Mouse (Mus musculus) CH12.LX (cell line): ENCODE measurements around the gene Slc4a1. TPM values are rescaled to one million over a fixed set of nuclear protein-coding genes. Genes with fewer than 3 reads are reported as not detected.

Experiments
- DNase-seq: peaks from one replicate; pipeline ENCODE4 v3.0.0-alpha.2; 2013; ENCODE audit errors: extremely low read depth
- H3K27ac ChIP-seq: 2 replicates; pipeline ENCODE4 v1.5.1; 2012; ENCODE audit warnings: low read depth, mild to moderate bottlenecking, control low read depth, moderate library complexity; ENCODE audit not compliant: insufficient read depth
- H3K27me3 ChIP-seq: replicated peaks from 2 replicates; pipeline ENCODE3; 2012; ENCODE audit warnings: inconsistent platforms
- H3K36me3 ChIP-seq, 2 experiments: replicated peaks in 1 of 2; 2 replicates each; pipeline versions ENCODE3 to v1.6.1; 2012; ENCODE audit warnings: inconsistent platforms in 1 of 2, low read length in 1 of 2, mild to moderate bottlenecking in 1 of 2, mixed read lengths in 1 of 2, moderate library complexity in 1 of 2; ENCODE audit not compliant: control insufficient read depth in 1 of 2, insufficient read depth in 1 of 2
- H3K4me1 ChIP-seq, 2 experiments: 2 replicates each; pipeline ENCODE4 v1.6.1; 2012; ENCODE audit warnings: inconsistent platforms in 1 of 2, moderate library complexity in 1 of 2; ENCODE audit not compliant: insufficient read depth in 2 of 2, control insufficient read depth in 1 of 2
- H3K4me2 ChIP-seq: 2 replicates; pipeline ENCODE4 v1.6.1; 2012; ENCODE audit warnings: low read depth, mild to moderate bottlenecking, control low read depth; ENCODE audit not compliant: poor library complexity, insufficient read depth, severe bottlenecking
- H3K4me3 ChIP-seq, 3 experiments: fragments of 150-350 bp in 1 of 3; sonication (generic) in 1 of 3; replicated peaks in 1 of 3; 2 replicates each; pipeline versions ENCODE3 to v1.5.1; 2011 to 2012; ENCODE audit warnings: low read depth in 2 of 3, low read length in 2 of 3, mild to moderate bottlenecking in 2 of 3, moderate library complexity in 2 of 3, control low read depth in 1 of 3, improper control_type of control experiment in 1 of 3, inconsistent platforms in 1 of 3, mixed read lengths in 1 of 3; ENCODE audit not compliant: poor library complexity in 1 of 3
- H3K79me2 ChIP-seq: replicated peaks from 2 replicates; pipeline ENCODE4 v1.6.1; 2012; ENCODE audit warnings: mild to moderate bottlenecking, moderate library complexity; ENCODE audit not compliant: control insufficient read depth, poor library complexity, insufficient read depth, severe bottlenecking; ENCODE audit errors: extremely low read depth
- H3K9ac ChIP-seq: 2 replicates; pipeline ENCODE4 v1.6.1; 2012; ENCODE audit warnings: low read depth, mild to moderate bottlenecking, control low read depth, moderate library complexity; ENCODE audit not compliant: insufficient read depth
- H3K9me3 ChIP-seq: replicated peaks from 2 replicates; pipeline ENCODE3; 2012; ENCODE audit warnings: low read length, inconsistent platforms, mixed read lengths
- BHLHE40 ChIP-seq: IDR thresholded peaks from 2 replicates; pipeline ENCODE4 v1.6.1; 2011; ENCODE audit warnings: mild to moderate bottlenecking, low read depth, low read length, improper control_type of control experiment
- E2F4 ChIP-seq: IDR thresholded peaks from 2 replicates; pipeline ENCODE4 v1.6.1; 2011; ENCODE audit warnings: low read depth, low read length, improper control_type of control experiment; ENCODE audit not compliant: insufficient replicate concordance
- HCFC1 ChIP-seq: IDR thresholded peaks from 2 replicates; pipeline ENCODE4 v1.6.1; 2012; ENCODE audit warnings: low read depth, mild to moderate bottlenecking, inconsistent platforms, low read length, improper control_type of control experiment
- JUND ChIP-seq: conservative IDR thresholded peaks from 2 replicates; pipeline ENCODE4 v1.6.1; 2011; ENCODE audit warnings: low read depth, low read length, improper control_type of control experiment
- MAFK ChIP-seq: IDR thresholded peaks from 2 replicates; pipeline ENCODE4 v1.6.1; 2011; ENCODE audit warnings: low read length, improper control_type of control experiment; ENCODE audit not compliant: insufficient replicate concordance
- MAX ChIP-seq: IDR thresholded peaks from 2 replicates; pipeline ENCODE4 v1.6.1; 2011; ENCODE audit warnings: low read length, improper control_type of control experiment
- MAZ ChIP-seq: IDR thresholded peaks from 2 replicates; pipeline ENCODE4 v1.6.1; 2012; ENCODE audit warnings: low read depth, mild to moderate bottlenecking, inconsistent platforms, low read length, improper control_type of control experiment, moderate library complexity
- NRF1 ChIP-seq: IDR thresholded peaks from 2 replicates; pipeline ENCODE4 v1.6.1; 2014; ENCODE audit warnings: low read depth, mild to moderate bottlenecking, inconsistent platforms, low read length, improper control_type of control experiment, moderate library complexity
- PAX5 ChIP-seq: IDR thresholded peaks from 2 replicates; pipeline ENCODE4 v1.6.1; 2012; ENCODE audit warnings: low read length, inconsistent platforms, mixed read lengths
- RAD21 ChIP-seq: IDR thresholded peaks from 2 replicates; pipeline ENCODE4 v1.6.1; 2011; ENCODE audit warnings: low read depth, mild to moderate bottlenecking, low read length, improper control_type of control experiment, moderate library complexity
- RCOR1 ChIP-seq: conservative IDR thresholded peaks from 2 replicates; pipeline ENCODE4 v1.6.1; 2012; ENCODE audit warnings: low read depth, mild to moderate bottlenecking, inconsistent platforms, low read length, improper control_type of control experiment
- SIN3A ChIP-seq: IDR thresholded peaks from 2 replicates; pipeline ENCODE4 v1.6.1; 2012; ENCODE audit warnings: low read length, improper control_type of control experiment, inconsistent platforms
- TCF12 ChIP-seq: IDR thresholded peaks from 2 replicates; pipeline ENCODE4 v1.6.1; 2014; ENCODE audit warnings: low read depth, mild to moderate bottlenecking, inconsistent platforms, low read length, improper control_type of control experiment
- USF1 ChIP-seq: IDR thresholded peaks from 2 replicates; pipeline ENCODE4 v1.6.1; 2014; ENCODE audit warnings: low read depth, mild to moderate bottlenecking, inconsistent platforms, low read length, improper control_type of control experiment
- USF2 ChIP-seq: conservative IDR thresholded peaks from 2 replicates; pipeline ENCODE4 v1.6.1; 2011; ENCODE audit warnings: low read depth, low read length, improper control_type of control experiment
- ZC3H11A ChIP-seq: IDR thresholded peaks from 2 replicates; pipeline ENCODE4 v1.6.1; 2012; ENCODE audit warnings: low read depth, mild to moderate bottlenecking, inconsistent platforms, low read length, improper control_type of control experiment
- ZKSCAN1 ChIP-seq: IDR thresholded peaks from 2 replicates; pipeline ENCODE4 v1.6.1; 2012; ENCODE audit warnings: low read depth, inconsistent platforms, low read length, improper control_type of control experiment, borderline replicate concordance
- ZMIZ1 ChIP-seq: IDR thresholded peaks from 2 replicates; pipeline ENCODE4 v1.6.1; 2012; ENCODE audit warnings: low read depth, mild to moderate bottlenecking, inconsistent platforms, low read length, improper control_type of control experiment
- ZNF384 ChIP-seq: IDR thresholded peaks from 2 replicates; pipeline ENCODE4 v1.6.1; 2012; ENCODE audit warnings: low read depth, low read length, improper control_type of control experiment, inconsistent platforms
- dilution Hi-C: fragments of 300-500 bp; cut with MboI; formaldehyde crosslinking; loops from 2 replicates; pipeline ENCODE4 v1.14.3; 2020; ENCODE audit warnings: low sequenced_read_pairs; ENCODE audit not compliant: extremely low pct_unique_long_range_greater_than_20kb, extremely low pct_ligation_motif_present
- in situ Hi-C: fragments of 300-500 bp; cut with MboI; formaldehyde crosslinking; loops from 3 replicates; pipeline ENCODE4 v1.14.3; 2019; ENCODE audit warnings: low sequenced_read_pairs, low pct_ligation_motif_present, low pct_unique_long_range_greater_than_20kb, mixed read lengths
- polyA plus RNA-seq: library from polyadenylated mRNA; unstranded; fragments of >175 nt; gene quantifications from 2 replicates; pipeline ENCODE4 v1.2.1, GENCODE M21; 2012; ENCODE audit warnings: low read depth; ENCODE audit not compliant: insufficient read length
- total RNA-seq, 2 experiments: library from RNA; depleted of rRNA; stranded (reverse); fragments of 300-350 nt in 1 of 2; fragments of >200 nt in 1 of 2; gene quantifications; 2 replicates each; pipeline ENCODE4 v1.2.3; 2012 to 2014

Gene Slc4a1
- total and polyA plus RNA-seq, 3 experiments, result 0.08 TPM; not detected in 2

GRCm38 (mm10) chr11:102373646-102374045 lies 7.6 kb upstream of the Slc4a1 start:
- no peaks in the 10 kb centered on the region for H3K79me2 ChIP-seq
- dilution Hi-C loops (no loop called here), in situ Hi-C loops (no loop called here)
- peaks cover 38 to 69% of the 10 kb centered on the region in 2 experiments for H3K4me1 ChIP-seq
- TF ChIP-seq MAX, result no peak
- TF ChIP-seq RAD21, result no peak
- no peak for TF ChIP-seq ZNF384
- no peak for TF ChIP-seq PAX5
- TF ChIP-seq ZKSCAN1, result no peak
- no peak for TF ChIP-seq SIN3A
- TF ChIP-seq BHLHE40, result no peak
- no peak for TF ChIP-seq JUND
- no peak for TF ChIP-seq TCF12
- no peak for TF ChIP-seq MAFK
- TF ChIP-seq ZC3H11A, result no peak
- no peak for TF ChIP-seq RCOR1
- no peak for TF ChIP-seq E2F4
- no peak for TF ChIP-seq ZMIZ1
- TF ChIP-seq NRF1, result no peak
- TF ChIP-seq USF1, result no peak
- TF ChIP-seq USF2, result no peak
- TF ChIP-seq MAZ, result no peak
- TF ChIP-seq HCFC1, result no peak
- no peak overlapping the region for H3K9ac ChIP-seq
- H3K27ac ChIP-seq, result no peak overlapping the region
- H3K4me2 ChIP-seq, result no peak overlapping the region
- H3K27me3 ChIP-seq, result peaks cover 53% of the 10 kb centered on the region
- DNase-seq, result no peak
- no peaks in the 10 kb centered on the region for H3K36me3 ChIP-seq
- H3K4me3 ChIP-seq, result no peak overlapping the region
- H3K9me3 ChIP-seq, result peaks cover 13% of the 10 kb centered on the region

GRCm38 (mm10) chr11:102372936-102373335 lies 6.9 kb upstream of the Slc4a1 start:
- H3K4me2 ChIP-seq, result 0 out of 2 replicates have a peak overlapping the region, but pooled peaks have one; percentile 45
- peaks cover 9% of the 10 kb centered on the region for H3K9me3 ChIP-seq
- peaks cover 45 to 77% of the 10 kb centered on the region in 2 experiments for H3K4me1 ChIP-seq
- no peak overlapping the region for H3K27ac ChIP-seq
- H3K36me3 ChIP-seq, result no peaks in the 10 kb centered on the region
- no peak overlapping the region for H3K4me3 ChIP-seq
- no peak for DNase-seq
- 0 out of 2 replicates have a peak, but pooled peaks have one; percentile 3 for TF ChIP-seq TCF12
- TF ChIP-seq HCFC1, result no peak
- TF ChIP-seq, all 38 proteins: peak for 1
- dilution Hi-C loops, result no loop called here
- Histone ChIP-seq H3K79me2 (no peaks in the 10 kb centered on the region), H3K9ac (no peak overlapping the region), H3K27me3 (peaks cover 54% of the 10 kb centered on the region)
- in situ Hi-C loops, result no loop called here
